Mouse (Mus musculus) gastrocnemius, adult 2 months (tissue): ENCODE results near the gene 4930558C23Rik. TPM values are rescaled to one million over a fixed set of nuclear protein-coding genes. Genes with fewer than 3 reads are reported as not detected.
"Not testable (repeated sequence)": the region's sequence is repeated elsewhere in the genome, so short reads cannot be mapped to it uniquely, and the experiment has no call there.

ENCODE experiments used
- DNase-seq: peaks from one replicate; pipeline ENCODE4 v3.0.0; 2022
- H3K27ac ChIP-seq: fragments of 200-600 bp; 2 replicates; pipeline ENCODE4 v1.8.1; 2022; ENCODE audit warnings: mild to moderate bottlenecking
- H3K4me3 ChIP-seq: fragments of 200-600 bp; 2 replicates; pipeline ENCODE4 v1.8.1; 2022; ENCODE audit warnings: mild to moderate bottlenecking, moderate library complexity
- CTCF ChIP-seq: fragments of 200-600 bp; IDR thresholded peaks from 2 replicates; pipeline ENCODE4 v1.8.1; 2022; ENCODE audit warnings: antibody characterized with exemption, mild to moderate bottlenecking, moderate library complexity
- intact Hi-C: fragments of 180-260 bp; cut with DNase I; formaldehyde crosslinking; loops from one replicate; pipeline ENCODE4 v1.15.1; 2025
- long read RNA-seq, 2 experiments: library from polyadenylated mRNA; stranded (forward); transcript quantifications; one replicate each; pipeline ENCODE4 v2.0.0; 2021
- total RNA-seq, 2 experiments: library from RNA; stranded (reverse); gene quantifications; 2 replicates each; pipeline ENCODE4 v1.2.3; 2021

The 4930558C23Rik gene
- not detected for total RNA-seq
- long read RNA-seq, experiment 1, result 0 reads
- long read RNA-seq, experiment 2, result 0 reads

- TF ChIP-seq CTCF, result no peak
- no peak for DNase-seq
- Histone ChIP-seq H3K4me3 (no peak within 1 kb of the TSS), H3K27ac (no peak within 1 kb of the TSS)
- intact Hi-C loops, result no loop called here
These were observed at the start of gene 4930558C23Rik for GRCm38 (mm10) chr3:95402741-95403140. 4930558C23Rik (minus strand) TSS chr3:95402841.

DNA sequence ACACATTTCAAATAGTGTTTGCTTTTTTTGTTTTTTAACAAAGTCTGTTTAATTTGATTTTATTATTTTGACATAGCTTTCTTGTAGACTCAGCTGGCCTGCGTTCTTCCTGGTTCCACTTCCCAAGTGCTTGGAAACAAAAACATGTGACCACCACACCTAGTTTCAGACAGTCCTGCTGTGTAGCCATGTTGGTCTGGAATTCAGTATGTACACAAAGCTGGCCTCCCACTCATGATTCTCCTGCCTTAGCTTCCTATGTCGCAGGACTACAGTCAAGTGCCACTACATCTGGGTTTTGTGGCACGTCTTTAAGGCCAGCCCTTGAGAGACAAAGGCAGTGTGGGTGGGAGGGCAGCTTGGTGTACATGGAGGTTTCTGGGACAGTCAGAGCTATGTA, 48.3 kb upstream of the 4930558C23Rik start:
- DNase-seq, result no peak
- Histone ChIP-seq H3K4me3 (no peak overlapping the region), H3K27ac (no peak overlapping the region)
- intact Hi-C loops, result loop anchor here (2.0 kb wide), 1 partner anchor 102 kb away; no protein-coding TSS in a partner anchor
- TF ChIP-seq CTCF, result no peak

DNA sequence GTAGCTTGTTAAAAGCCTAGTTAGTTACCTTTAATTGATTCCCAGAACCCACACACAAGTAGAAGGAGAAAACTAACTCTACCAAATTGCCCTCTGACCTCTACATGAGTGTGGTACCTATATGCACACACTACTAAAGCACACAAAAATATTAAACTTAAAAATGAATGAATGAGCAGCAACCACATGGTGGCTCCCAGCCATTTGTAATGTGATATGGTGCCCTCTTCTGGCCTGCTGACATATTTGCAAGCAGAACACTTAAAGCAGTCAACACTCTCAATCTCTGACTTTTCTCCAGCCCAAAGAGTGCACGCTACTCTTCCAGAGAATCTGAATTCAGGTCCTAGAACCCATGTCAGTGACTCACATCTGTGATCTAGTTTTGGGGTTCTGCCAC, 47.8 kb upstream of the 4930558C23Rik start:
- DNase-seq, result peak; percentile 55
- intact Hi-C loops, result loop anchor here (2.0 kb wide), 1 partner anchor 102 kb away; no protein-coding TSS in a partner anchor
- H3K27ac ChIP-seq, result no peak overlapping the region
- peak; percentile 78 for TF ChIP-seq CTCF
- no peak overlapping the region for H3K4me3 ChIP-seq

- Histone ChIP-seq H3K4me3 (no peak overlapping the region), H3K27ac (no peak overlapping the region)
- no peak for DNase-seq
- no peak for TF ChIP-seq CTCF
- intact Hi-C loops, result no loop called here
These were observed 42.7 kb upstream of the 4930558C23Rik start for GRCm38 (mm10) chr3:95445311-95445710.

GRCm38 (mm10) chr3:95442406-95443117, 39.9 kb upstream of the 4930558C23Rik start:
- no peak for TF ChIP-seq CTCF
- Histone ChIP-seq H3K27ac (no peak overlapping the region), H3K4me3 (no peak overlapping the region)
- intact Hi-C loops, result no loop called here
- DNase-seq, result no peak

GRCm38 (mm10) chr3:95439670-95440069, 37.0 kb upstream of the 4930558C23Rik start:
- no peak for DNase-seq
- no peak for TF ChIP-seq CTCF
- no peak overlapping the region; the same call in 1 of the 2 replicates for H3K4me3 ChIP-seq
- H3K27ac ChIP-seq, result peak overlapping the region; percentile 75
- intact Hi-C loops, result no loop called here

DNA sequence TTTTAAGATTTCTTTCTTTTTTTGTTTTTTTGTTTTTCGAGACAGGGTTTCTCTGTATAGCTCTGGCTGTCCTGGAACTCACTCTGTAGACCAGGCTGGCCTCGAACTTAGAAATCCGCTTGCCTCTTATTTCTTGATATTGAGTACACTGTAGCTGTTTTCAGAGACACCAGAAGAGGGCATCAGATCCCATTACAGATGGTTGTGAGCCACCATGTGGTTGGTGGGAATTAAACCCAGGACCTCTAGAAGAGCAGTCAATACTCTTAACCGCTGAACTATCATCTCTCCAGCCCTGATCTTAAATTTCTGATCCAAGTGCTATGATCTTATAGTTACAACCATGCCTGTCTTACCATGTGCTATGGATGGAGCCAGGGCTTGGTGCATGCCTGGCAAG, 36.0 kb upstream of the 4930558C23Rik start:
- DNase-seq, intact Hi-C loops, H3K4me3 ChIP-seq: not testable (repeated sequence)
- H3K27ac ChIP-seq, result peak overlapping the region; percentile 75; the same call in 1 of the 2 replicates

DNA sequence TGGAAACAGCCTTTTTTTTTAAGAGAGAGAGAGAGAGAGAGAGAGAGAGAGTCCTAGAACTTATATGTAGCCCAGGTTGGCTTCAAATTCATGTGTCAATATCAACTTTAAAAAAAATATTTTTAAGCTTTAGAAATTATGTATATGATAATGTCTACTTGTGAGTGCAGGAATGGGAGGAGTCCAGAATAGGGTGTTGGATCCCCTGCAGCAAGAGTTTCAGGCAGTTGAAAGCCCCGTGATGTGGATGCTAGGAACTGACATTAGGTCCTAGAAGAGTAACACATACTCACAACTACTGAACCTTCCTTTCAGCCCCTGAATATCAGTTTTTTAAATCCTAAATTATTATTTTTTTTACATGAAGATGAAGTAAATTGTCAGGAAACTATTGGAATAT, 32.9 kb upstream of the 4930558C23Rik start:
- no peak for TF ChIP-seq CTCF
- Histone ChIP-seq H3K4me3 (peak overlapping the region; percentile 87), H3K27ac (peak overlapping the region; percentile 99)
- DNase-seq, result no peak
- intact Hi-C loops, result no loop called here

- Histone ChIP-seq H3K4me3 (peak overlapping the region; percentile 87), H3K27ac (peak overlapping the region; percentile 99)
- TF ChIP-seq CTCF, result no peak
- intact Hi-C loops, result no loop called here
- DNase-seq, result no peak
These were observed 32.3 kb upstream of the 4930558C23Rik start for GRCm38 (mm10) chr3:95434983-95435370.

DNA sequence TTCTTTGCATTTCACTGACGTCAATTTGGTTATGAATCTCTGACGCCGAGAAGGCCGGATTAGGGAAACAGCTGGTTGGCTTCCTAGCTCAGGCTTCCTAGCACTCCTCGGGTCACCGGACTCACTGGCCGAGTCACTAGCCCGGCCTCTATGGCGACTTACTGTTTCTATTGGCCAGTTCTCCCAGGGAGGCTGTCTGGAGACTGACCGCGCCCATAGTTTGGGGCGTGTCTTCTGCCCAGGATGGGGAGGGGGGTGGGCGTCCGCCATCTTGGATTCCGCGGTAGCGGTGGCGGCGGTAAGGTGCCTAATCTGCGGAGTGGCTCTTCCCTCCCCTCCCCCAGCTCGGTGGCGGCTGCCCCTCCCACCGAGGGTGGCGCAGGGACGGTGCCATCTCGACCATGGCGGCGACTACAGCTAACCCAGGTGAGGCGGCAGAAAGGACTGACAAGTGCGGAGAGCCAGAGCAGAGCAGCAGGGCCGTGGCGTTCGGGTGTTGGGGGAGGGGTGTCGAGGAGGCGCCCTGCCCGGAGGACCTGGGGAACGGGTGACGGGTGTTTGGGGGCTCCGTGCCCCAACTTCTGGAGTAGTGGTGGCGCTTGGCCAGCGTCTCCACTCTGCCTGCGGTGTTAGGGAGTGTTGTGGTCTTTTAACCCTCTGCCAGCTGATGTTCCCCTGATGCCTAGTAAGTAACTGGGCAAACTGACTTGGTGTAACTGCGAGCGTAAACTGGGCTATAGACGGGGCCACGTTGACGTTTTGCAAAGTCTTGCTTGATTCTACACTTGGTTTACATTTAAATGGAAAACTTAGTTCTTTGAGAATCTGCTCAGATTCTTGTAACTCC, 31.7 kb upstream of the 4930558C23Rik start, which contains the start of gene Arnt:
Gene Arnt (plus strand): TSS at position 253 of the 847 bp plus-strand sequence.
- intact Hi-C loops, result no loop called here
- H3K27ac ChIP-seq, result peak within 1 kb of the TSS; percentile 99
- peak within 1 kb of the TSS; percentile 87 for H3K4me3 ChIP-seq
- no peak for TF ChIP-seq CTCF
- peak; percentile 96 for DNase-seq

- peak overlapping the region; percentile 99 for H3K27ac ChIP-seq
- H3K4me3 ChIP-seq, result peak overlapping the region; percentile 87
- no peak for DNase-seq
- intact Hi-C loops, result no loop called here
- no peak for TF ChIP-seq CTCF
These were observed 30.8 kb upstream of the 4930558C23Rik start for GRCm38 (mm10) chr3:95433301-95433915.

- H3K4me3 ChIP-seq, DNase-seq, H3K27ac ChIP-seq, intact Hi-C loops: not testable (repeated sequence)
These were observed 25.8 kb upstream of the 4930558C23Rik start for GRCm38 (mm10) chr3:95428423-95428822.

DNA sequence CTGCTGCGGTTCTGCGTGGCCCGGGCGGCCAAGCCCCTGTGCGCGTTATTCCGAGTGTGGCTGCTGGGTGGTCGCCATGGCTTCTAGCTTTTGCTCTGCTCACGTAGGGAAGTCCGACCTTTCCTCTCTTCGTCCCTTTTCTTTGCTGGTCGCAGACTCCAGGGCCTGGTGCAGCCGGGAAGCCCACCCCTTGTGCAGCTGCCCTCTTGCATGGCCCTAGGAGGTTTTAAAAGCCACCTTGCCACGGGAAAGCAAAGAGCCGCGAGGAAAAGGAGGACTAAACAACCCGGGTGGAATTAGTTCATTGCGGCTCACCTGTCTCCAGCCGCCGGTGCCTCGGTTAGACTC, 25.2 kb upstream of the 4930558C23Rik start:
- H3K27ac ChIP-seq, DNase-seq, intact Hi-C loops: not testable (repeated sequence)
- H3K4me3 ChIP-seq, result peak overlapping the region; percentile 67

GRCm38 (mm10) chr3:95427117-95427890, 24.7 kb upstream of the 4930558C23Rik start:
- H3K4me3 ChIP-seq, result peak overlapping the region; percentile 67
- DNase-seq, H3K27ac ChIP-seq, intact Hi-C loops: not testable (repeated sequence)

DNA sequence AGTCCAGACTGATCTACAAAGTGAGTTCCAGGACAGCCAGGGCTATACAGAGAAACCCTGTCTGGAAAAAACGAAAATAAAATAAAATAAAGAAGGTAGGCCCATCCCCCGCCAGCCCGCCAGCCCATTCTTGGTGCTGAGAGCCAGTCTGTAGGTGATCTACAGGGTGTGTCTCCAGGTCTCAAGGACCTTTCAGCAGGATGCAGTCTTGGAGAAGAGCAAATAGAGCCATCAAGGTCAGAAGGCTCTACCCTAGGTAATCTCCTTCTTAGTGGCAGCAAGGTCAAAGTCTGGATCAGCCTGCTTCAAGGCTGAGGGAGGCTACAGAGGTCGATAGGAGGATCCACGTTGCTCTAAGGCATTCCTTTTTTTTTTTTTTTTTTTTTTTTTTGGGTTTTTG, 23.8 kb upstream of the 4930558C23Rik start:
- DNase-seq, H3K27ac ChIP-seq, intact Hi-C loops, H3K4me3 ChIP-seq: not testable (repeated sequence)
